Mouse (Mus musculus): ENCODE data around the gene Gm21992. TPM values are rescaled to one million over a fixed set of nuclear protein-coding genes. Genes with fewer than 3 reads are reported as not detected.
A peak's percentile ranks its signal among the peaks of the same experiment; 100 is the strongest.

The Gm21992 gene
- polyA plus RNA-seq, 1 experiment = 16.7 TPM

DNA sequence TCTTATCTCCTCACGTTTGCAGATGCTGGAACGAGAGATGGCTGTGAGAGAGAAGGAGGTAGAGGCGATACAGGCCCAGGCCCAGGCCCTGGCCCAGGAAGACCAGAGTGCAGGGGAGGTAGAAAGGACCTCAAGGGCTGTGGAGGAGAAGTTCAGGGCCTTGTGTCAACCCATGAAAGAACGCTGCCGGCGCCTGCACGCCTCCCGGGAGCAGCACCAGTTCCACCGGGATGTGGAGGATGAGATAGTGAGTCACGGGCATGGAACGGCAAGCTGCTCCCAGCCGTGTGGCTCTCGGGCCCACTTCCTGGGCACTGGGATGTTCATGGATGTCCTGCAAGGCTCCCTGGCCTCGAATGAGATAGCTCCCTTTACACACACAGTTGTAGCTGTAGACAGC is 67.4 kb downstream of the Gm21992 start:
- Histone ChIP-seq H3K4me1 (ENCODE audit: control insufficient read depth, insufficient read depth, low read length) (no peaks in the 10 kb centered on the region), H3K27ac (ENCODE audit: insufficient read depth, low read length) (no peak overlapping the region)

DNA sequence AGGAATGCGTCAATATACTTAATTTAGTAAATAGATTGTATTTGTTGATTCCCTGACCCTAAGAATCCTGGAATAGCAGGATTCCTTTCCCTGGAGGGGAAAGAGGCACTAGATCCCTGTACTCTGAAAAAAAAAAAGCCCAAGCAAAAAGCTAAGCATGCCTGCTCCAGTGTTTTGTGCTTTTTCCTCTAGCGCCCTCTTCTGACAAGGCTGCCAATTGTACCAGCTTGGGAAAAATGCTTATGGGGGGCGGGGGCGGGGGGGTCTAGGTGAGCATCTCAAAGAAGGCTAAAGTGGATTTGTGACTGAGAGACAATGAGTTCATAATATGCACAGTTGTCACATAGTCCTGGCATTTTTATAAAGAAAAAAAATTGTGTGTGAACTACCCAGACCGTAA is 67.9 kb downstream of the Gm21992 start:
- no peak overlapping the region for H3K27ac ChIP-seq (ENCODE audit: insufficient read depth, low read length)
- TF ChIP-seq POLR2A (IDR thresholded peaks at IDR 0.05; ENCODE audit: extremely low read depth, insufficient read depth, low read length) (no peak), CTCF (IDR thresholded peaks at IDR 0.05; ENCODE audit: extremely low read depth, insufficient read depth, low read length) (peak; percentile 57)
- H3K4me1 ChIP-seq (ENCODE audit: control insufficient read depth, insufficient read depth, low read length) = no peaks in the 10 kb centered on the region
- H3K4me3 ChIP-seq (ENCODE audit: insufficient read depth, low read length) = no peak overlapping the region

More for the DNA sequence above, 67.4 kb downstream of the Gm21992 start:
- TF ChIP-seq POLR2A (IDR thresholded peaks at IDR 0.05; ENCODE audit: extremely low read depth, insufficient read depth, low read length) (no peak), CTCF (IDR thresholded peaks at IDR 0.05; ENCODE audit: extremely low read depth, insufficient read depth, low read length) (no peak)
- H3K4me3 ChIP-seq (ENCODE audit: insufficient read depth, low read length) = no peak overlapping the region

DNA sequence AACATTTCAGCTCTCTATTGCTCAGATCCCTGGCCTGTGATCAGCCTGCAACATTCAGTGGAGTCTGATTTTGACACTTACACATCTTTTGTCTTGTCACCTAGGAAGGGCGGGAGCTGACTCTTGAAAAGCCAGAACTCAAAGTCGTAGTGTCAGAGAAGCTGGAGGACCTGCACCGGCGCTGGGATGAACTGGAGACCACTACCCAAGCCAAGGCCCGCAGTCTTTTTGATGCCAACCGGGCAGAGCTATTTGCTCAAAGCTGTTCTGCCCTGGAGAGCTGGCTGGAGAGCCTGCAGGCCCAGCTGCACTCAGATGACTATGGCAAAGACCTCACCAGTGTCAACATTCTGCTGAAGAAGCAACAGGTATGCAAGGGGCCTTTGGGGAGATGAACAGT is 69.2 kb downstream of the Gm21992 start:
- Histone ChIP-seq H3K4me1 (ENCODE audit: control insufficient read depth, insufficient read depth, low read length) (no peaks in the 10 kb centered on the region), H3K4me3 (ENCODE audit: insufficient read depth, low read length) (no peak overlapping the region), H3K27ac (ENCODE audit: insufficient read depth, low read length) (no peak overlapping the region)
- TF ChIP-seq CTCF (IDR thresholded peaks at IDR 0.05; ENCODE audit: extremely low read depth, insufficient read depth, low read length) (no peak), POLR2A (IDR thresholded peaks at IDR 0.05; ENCODE audit: extremely low read depth, insufficient read depth, low read length) (no peak)

DNA sequence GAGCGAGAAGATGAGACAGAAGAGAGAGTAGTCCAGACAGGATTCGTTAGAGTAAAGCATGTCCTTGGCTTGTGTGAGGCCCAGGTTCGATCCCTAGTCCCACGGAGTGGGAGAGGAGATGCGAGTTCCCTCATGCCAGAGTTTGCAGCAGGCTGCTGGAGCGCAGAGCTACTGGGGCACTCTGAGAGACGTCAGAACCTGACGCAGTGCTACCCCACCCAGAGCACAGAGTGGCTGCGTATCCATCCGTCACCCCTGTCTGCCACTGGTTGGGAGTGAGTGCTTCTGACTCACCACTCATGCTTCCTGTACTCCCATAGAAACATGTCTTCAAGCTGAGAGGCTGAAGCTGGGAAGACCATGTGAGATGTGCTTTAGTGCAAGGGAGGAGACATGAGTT is 69.9 kb downstream of the Gm21992 start:
- TF ChIP-seq CTCF (IDR thresholded peaks at IDR 0.05; ENCODE audit: extremely low read depth, insufficient read depth, low read length) = no peak
- TF ChIP-seq POLR2A (IDR thresholded peaks at IDR 0.05; ENCODE audit: extremely low read depth, insufficient read depth, low read length) = no peak
- H3K4me3 ChIP-seq (ENCODE audit: insufficient read depth, low read length) = no peak overlapping the region
- H3K4me1 ChIP-seq (ENCODE audit: control insufficient read depth, insufficient read depth, low read length) = no peaks in the 10 kb centered on the region
- H3K27ac ChIP-seq (ENCODE audit: insufficient read depth, low read length) = no peak overlapping the region

GRCm38 (mm10) chr19:4739762-4740161 is 71.7 kb downstream of the Gm21992 start:
- no peak for TF ChIP-seq CTCF (IDR thresholded peaks at IDR 0.05; ENCODE audit: extremely low read depth, insufficient read depth, low read length)
- TF ChIP-seq POLR2A (IDR thresholded peaks at IDR 0.05; ENCODE audit: extremely low read depth, insufficient read depth, low read length) = no peak
- Histone ChIP-seq H3K4me3 (ENCODE audit: insufficient read depth, low read length) (no peak overlapping the region), H3K4me1 (ENCODE audit: control insufficient read depth, insufficient read depth, low read length) (no peaks in the 10 kb centered on the region), H3K27ac (ENCODE audit: insufficient read depth, low read length) (no peak overlapping the region)

DNA sequence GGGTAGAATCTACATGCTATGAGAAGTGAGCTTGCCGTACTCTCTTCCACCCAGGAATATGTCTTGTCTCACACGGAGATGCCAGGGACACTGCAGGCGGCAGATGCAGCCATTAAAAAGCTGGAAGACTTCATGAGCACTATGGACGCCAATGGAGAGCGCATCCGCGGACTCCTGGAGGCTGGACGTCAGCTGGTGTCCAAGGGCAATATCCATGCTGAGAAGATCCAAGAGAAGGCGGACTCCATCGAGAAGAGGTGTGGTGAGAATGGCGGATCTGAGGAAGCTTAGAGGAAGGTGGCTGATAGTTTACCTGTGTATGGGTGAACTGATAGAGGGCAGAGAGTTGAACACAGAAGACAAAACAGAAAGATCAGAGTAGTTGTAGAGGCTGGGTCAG is 72.4 kb downstream of the Gm21992 start:
- TF ChIP-seq CTCF (IDR thresholded peaks at IDR 0.05; ENCODE audit: extremely low read depth, insufficient read depth, low read length) = no peak
- H3K27ac ChIP-seq (ENCODE audit: insufficient read depth, low read length) = no peak overlapping the region
- H3K4me1 ChIP-seq (ENCODE audit: control insufficient read depth, insufficient read depth, low read length) = no peaks in the 10 kb centered on the region
- H3K4me3 ChIP-seq (ENCODE audit: insufficient read depth, low read length) = no peak overlapping the region

DNA sequence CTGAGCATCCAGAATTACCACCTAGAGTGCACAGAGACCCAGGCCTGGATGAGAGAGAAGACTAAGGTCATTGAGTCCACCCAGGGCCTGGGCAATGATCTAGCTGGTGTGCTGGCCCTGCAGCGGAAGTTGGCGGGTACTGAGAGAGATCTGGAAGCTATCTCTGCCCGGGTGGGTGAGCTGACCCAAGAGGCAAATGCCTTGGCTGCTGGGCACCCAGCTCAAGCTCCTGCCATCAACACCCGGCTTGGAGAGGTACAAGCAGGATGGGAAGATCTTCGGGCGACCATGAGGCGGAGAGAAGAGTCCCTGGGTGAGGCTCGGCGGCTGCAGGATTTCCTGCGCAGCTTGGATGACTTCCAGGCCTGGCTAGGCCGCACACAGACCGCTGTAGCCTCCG is 73.5 kb downstream of the Gm21992 start:
- H3K4me3 ChIP-seq (ENCODE audit: insufficient read depth, low read length) = no peak overlapping the region
- no peak for TF ChIP-seq CTCF (IDR thresholded peaks at IDR 0.05; ENCODE audit: extremely low read depth, insufficient read depth, low read length)
- TF ChIP-seq POLR2A (IDR thresholded peaks at IDR 0.05; ENCODE audit: extremely low read depth, insufficient read depth, low read length) = no peak
- no peaks in the 10 kb centered on the region; the same call in 1 of the 2 replicates for H3K4me1 ChIP-seq (ENCODE audit: control insufficient read depth, insufficient read depth, low read length)
- H3K27ac ChIP-seq (ENCODE audit: insufficient read depth, low read length) = no peak overlapping the region

DNA sequence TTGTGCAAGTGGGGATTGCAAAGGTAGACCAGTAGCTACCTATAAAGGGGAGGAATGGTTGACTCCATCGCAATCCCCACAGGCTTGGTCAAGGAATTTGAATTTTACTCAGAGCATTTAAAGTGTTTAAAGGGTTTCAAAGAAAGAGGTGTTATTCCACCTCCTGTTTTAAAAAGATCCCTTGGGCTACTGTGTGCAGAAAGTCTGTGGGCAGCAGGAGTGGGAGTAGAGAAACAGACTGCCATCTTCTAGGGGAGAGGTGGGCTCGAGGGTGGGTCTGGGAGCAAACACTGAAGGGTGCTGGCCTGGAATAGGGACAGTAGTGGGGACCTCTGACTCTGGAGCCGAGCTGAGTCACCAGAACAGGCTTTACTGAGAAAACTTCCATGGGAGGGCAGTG is 78.4 kb downstream of the Gm21992 start:
- H3K4me3 ChIP-seq (ENCODE audit: insufficient read depth, low read length) = no peak overlapping the region
- no peak overlapping the region for H3K27ac ChIP-seq (ENCODE audit: insufficient read depth, low read length)
- no peaks in the 10 kb centered on the region; the same call in 1 of the 2 replicates for H3K4me1 ChIP-seq (ENCODE audit: control insufficient read depth, insufficient read depth, low read length)
- TF ChIP-seq POLR2A (IDR thresholded peaks at IDR 0.05; ENCODE audit: extremely low read depth, insufficient read depth, low read length) (no peak), CTCF (IDR thresholded peaks at IDR 0.05; ENCODE audit: extremely low read depth, insufficient read depth, low read length) (no peak)

DNA sequence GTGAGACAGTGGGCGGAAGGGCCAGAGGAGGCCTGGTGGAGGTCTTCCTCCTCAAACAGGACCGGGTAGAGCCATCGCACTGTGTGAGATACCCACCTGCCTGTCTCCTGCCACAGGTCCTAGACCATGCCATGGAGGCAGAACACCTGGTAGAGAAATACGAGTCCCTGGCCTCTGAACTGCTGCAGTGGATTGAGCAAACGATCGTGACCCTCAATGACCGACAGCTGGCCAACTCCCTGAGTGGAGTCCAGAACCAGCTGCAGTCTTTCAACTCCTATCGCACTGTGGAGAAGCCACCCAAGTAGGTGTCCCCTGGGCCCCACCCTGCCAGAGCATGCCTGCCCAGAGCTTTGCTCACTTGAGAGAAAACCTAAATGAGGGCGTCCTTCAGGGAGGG is 82.2 kb downstream of the Gm21992 start:
- Histone ChIP-seq H3K4me3 (ENCODE audit: insufficient read depth, low read length) (no peak overlapping the region), H3K27ac (ENCODE audit: insufficient read depth, low read length) (no peak overlapping the region), H3K4me1 (ENCODE audit: control insufficient read depth, insufficient read depth, low read length) (no peaks in the 10 kb centered on the region; the same call in 1 of the 2 replicates)
- TF ChIP-seq CTCF (IDR thresholded peaks at IDR 0.05; ENCODE audit: extremely low read depth, insufficient read depth, low read length) (no peak), POLR2A (IDR thresholded peaks at IDR 0.05; ENCODE audit: extremely low read depth, insufficient read depth, low read length) (no peak)

DNA sequence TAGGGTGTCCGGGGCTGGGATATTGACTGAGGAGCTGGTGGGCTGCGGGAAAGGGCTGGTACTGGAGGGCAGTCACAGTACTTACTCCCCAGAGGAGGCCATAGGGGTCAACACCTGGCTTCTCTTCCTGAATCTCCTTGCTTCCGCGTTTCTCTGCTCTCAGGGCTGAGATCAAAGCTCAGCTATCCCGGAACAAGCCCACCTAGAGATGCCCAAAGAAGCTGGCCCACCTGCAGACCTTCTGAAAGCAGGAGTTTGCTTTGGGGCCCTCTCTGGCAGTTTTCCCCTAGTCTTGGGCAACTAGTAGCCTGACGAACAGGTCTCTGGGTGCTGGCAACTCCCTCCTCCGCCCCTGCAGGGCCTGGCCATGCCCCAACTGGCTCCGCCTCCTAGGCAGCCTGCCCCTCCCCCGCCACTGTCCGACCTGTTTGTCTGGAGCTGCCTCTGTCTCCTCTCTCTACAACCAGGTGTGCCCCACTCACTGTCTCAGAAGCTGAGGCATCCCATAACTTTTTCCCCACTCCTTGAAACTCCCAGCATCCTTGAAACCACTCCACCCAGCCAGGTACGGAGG is 90.7 kb downstream of the Gm21992 start:
- TF ChIP-seq CTCF (IDR thresholded peaks at IDR 0.05; ENCODE audit: extremely low read depth, insufficient read depth, low read length) (no peak), POLR2A (IDR thresholded peaks at IDR 0.05; ENCODE audit: extremely low read depth, insufficient read depth, low read length) (no peak)
- peaks cover 11% of the 10 kb centered on the region for H3K4me1 ChIP-seq (ENCODE audit: control insufficient read depth, insufficient read depth, low read length)
- H3K4me3 ChIP-seq (ENCODE audit: insufficient read depth, low read length) = no peak overlapping the region
- no peak overlapping the region for H3K27ac ChIP-seq (ENCODE audit: insufficient read depth, low read length)

Data from cortical plate, adult 2 months (tissue).